Mouse (Mus musculus) spleen, adult 2 months (tissue): Measurements from ENCODE around the gene Polr1d. TPM values are rescaled to one million over a fixed set of nuclear protein-coding genes. Genes with fewer than 3 reads are reported as not detected.

ENCODE experiments used
- DNase-seq, 2 experiments: peaks; one replicate each; pipeline versions ENCODE4 v3.0.0 to v3.0.0-alpha.2; 2012 to 2021; ENCODE audit warnings: low spot score in 2 of 2, low read depth in 1 of 2
- H3K27ac ChIP-seq: fragments of 200-500 bp; 2 replicates; pipeline ENCODE4 v1.5.1; 2012; ENCODE audit warnings: low read length, inconsistent platforms; ENCODE audit not compliant: insufficient read depth
- H3K27me3 ChIP-seq: fragments of 200-500 bp; 2 replicates; pipeline ENCODE4 v1.6.1; 2012; ENCODE audit warnings: mild to moderate bottlenecking, moderate library complexity, low read length, inconsistent platforms; ENCODE audit not compliant: control insufficient read depth, insufficient read depth
- H3K36me3 ChIP-seq: fragments of 200-500 bp; 2 replicates; pipeline ENCODE4 v1.6.1; 2012; ENCODE audit warnings: mild to moderate bottlenecking, low read length, inconsistent platforms; ENCODE audit not compliant: control insufficient read depth, insufficient read depth
- H3K4me1 ChIP-seq: fragments of 200-500 bp; 2 replicates; pipeline ENCODE4 v1.6.1; 2011; ENCODE audit warnings: inconsistent platforms; ENCODE audit not compliant: control insufficient read depth, insufficient read depth, insufficient read length
- H3K4me3 ChIP-seq: fragments of 200-500 bp; 2 replicates; pipeline ENCODE4 v1.5.1; 2011; ENCODE audit warnings: mild to moderate bottlenecking, inconsistent platforms; ENCODE audit not compliant: insufficient read depth, insufficient read length; ENCODE audit errors: extremely low read depth
- CTCF ChIP-seq: fragments of 200-500 bp; IDR thresholded peaks from 2 replicates; pipeline ENCODE4 v1.5.1; 2011; ENCODE audit warnings: mild to moderate bottlenecking, inconsistent platforms; ENCODE audit not compliant: insufficient read depth, insufficient read length, insufficient replicate concordance; ENCODE audit errors: extremely low read depth
- POLR2A ChIP-seq: fragments of 200-500 bp; IDR thresholded peaks from 2 replicates; pipeline ENCODE4 v1.6.1; 2011; ENCODE audit warnings: low read depth, low read length, inconsistent platforms
- WGBS: fragments of 180-500 bp; shearing (Covaris S2); methylation state at CpG from one replicate; pipeline ENCODE4 v1.1.7; 2018; 5-methylcytosine and 5-hydroxymethylcytosine counted together
- polyA plus RNA-seq: library from polyadenylated mRNA; depleted of rRNA; stranded (reverse); fragments of >200 nt; gene quantifications from 2 replicates; pipeline ENCODE4 v1.2.3, GENCODE M21; 2012

Polr1d gene
- polyA plus RNA-seq, 1 experiment = 24.2 TPM

- no peaks in the 10 kb centered on the region for H3K27me3 ChIP-seq
- no peak overlapping the region for H3K4me3 ChIP-seq
- 81% methylated on average over 2 of the region's 2 CpGs for WGBS
- H3K36me3 ChIP-seq = no peaks in the 10 kb centered on the region
- H3K4me1 ChIP-seq = peaks cover 35% of the 10 kb centered on the region; the same call in 1 of the 2 replicates
- TF ChIP-seq POLR2A (no peak), CTCF (no peak)
- no peak overlapping the region for H3K27ac ChIP-seq
- DNase-seq = no peak
Observed at GRCm38 (mm10) chr5:147054747-147055270, 22.0 kb upstream of the Polr1d start.

GRCm38 (mm10) chr5:147055572-147056245, 21.1 kb upstream of the Polr1d start:
- 74% methylated on average over 6 of the region's 6 CpGs for WGBS
- no peak overlapping the region for H3K4me3 ChIP-seq
- TF ChIP-seq POLR2A (no peak), CTCF (no peak)
- 0 out of 2 replicates have a peak overlapping the region, but pooled peaks have one; percentile 4 for H3K27ac ChIP-seq
- no peak for DNase-seq
- H3K27me3 ChIP-seq = no peaks in the 10 kb centered on the region
- H3K36me3 ChIP-seq = no peaks in the 10 kb centered on the region
- peaks cover 34% of the 10 kb centered on the region; the same call in 1 of the 2 replicates for H3K4me1 ChIP-seq

GRCm38 (mm10) chr5:147056712-147057290, 20.0 kb upstream of the Polr1d start:
- H3K36me3 ChIP-seq = no peaks in the 10 kb centered on the region
- no peak overlapping the region for H3K4me3 ChIP-seq
- TF ChIP-seq POLR2A (no peak), CTCF (no peak)
- H3K4me1 ChIP-seq = peaks cover 26% of the 10 kb centered on the region; the same call in 1 of the 2 replicates
- H3K27ac ChIP-seq = 0 out of 2 replicates have a peak overlapping the region, but pooled peaks have one; percentile 9
- DNase-seq = no peak
- 86% methylated on average over 10 of the region's 10 CpGs for WGBS
- H3K27me3 ChIP-seq = no peaks in the 10 kb centered on the region

- H3K27me3 ChIP-seq = no peaks in the 10 kb centered on the region
- H3K36me3 ChIP-seq = no peaks in the 10 kb centered on the region
- no peak overlapping the region for H3K27ac ChIP-seq
- DNase-seq = peak in 1 of 2 experiments; percentile 40
- peaks cover 21% of the 10 kb centered on the region; the same call in 1 of the 2 replicates for H3K4me1 ChIP-seq
- WGBS = 80% methylated on average over 9 of the region's 9 CpGs
- no peak overlapping the region for H3K4me3 ChIP-seq
- TF ChIP-seq POLR2A (no peak), CTCF (no peak)
Observed at GRCm38 (mm10) chr5:147057626-147058414, 19.0 kb upstream of the Polr1d start.

- H3K4me3 ChIP-seq = no peak overlapping the region
- no peak for DNase-seq
- no peaks in the 10 kb centered on the region for H3K27me3 ChIP-seq
- H3K4me1 ChIP-seq = peaks cover 22% of the 10 kb centered on the region
- H3K27ac ChIP-seq = no peak overlapping the region
- WGBS = 92% methylated on average over 5 of the region's 5 CpGs
- H3K36me3 ChIP-seq = no peaks in the 10 kb centered on the region
- TF ChIP-seq POLR2A (no peak), CTCF (no peak)
Observed at GRCm38 (mm10) chr5:147058661-147059060, 18.2 kb upstream of the Polr1d start.

GRCm38 (mm10) chr5:147059319-147059718, 17.5 kb upstream of the Polr1d start:
- no peak for DNase-seq
- peaks cover 25% of the 10 kb centered on the region for H3K4me1 ChIP-seq
- no peak overlapping the region for H3K4me3 ChIP-seq
- TF ChIP-seq CTCF (no peak), POLR2A (no peak)
- no peaks in the 10 kb centered on the region for H3K27me3 ChIP-seq
- no peaks in the 10 kb centered on the region for H3K36me3 ChIP-seq
- H3K27ac ChIP-seq = peak overlapping the region; percentile 11
- 41% methylated on average over 9 of the region's 9 CpGs for WGBS

- TF ChIP-seq CTCF = no peak
- DNase-seq = peak; percentile 56 to 71
- H3K4me1 ChIP-seq = peaks cover 25% of the 10 kb centered on the region
- H3K27ac ChIP-seq = peak overlapping the region; percentile 33; the same call in 1 of the 2 replicates
- no peaks in the 10 kb centered on the region for H3K36me3 ChIP-seq
- no peak overlapping the region for H3K4me3 ChIP-seq
- WGBS = 53% methylated on average over 2 of the region's 2 CpGs
- no peaks in the 10 kb centered on the region for H3K27me3 ChIP-seq
Observed at GRCm38 (mm10) chr5:147060024-147060423, 16.8 kb upstream of the Polr1d start.
